Mouse (Mus musculus) hindbrain, embryonic 14.5 days (tissue): Measurements from ENCODE around the gene Itpr3. TPM values are rescaled to one million over a fixed set of nuclear protein-coding genes. Genes with fewer than 3 reads are reported as not detected.
A peak's percentile ranks its signal among the peaks of the same experiment; 100 is the strongest.

Experiments
- ATAC-seq: fragments of 200-750 bp; cut with Nextera tagmentation; 2 replicates; pipeline ENCODE4 v1.8.0; 2017; ENCODE audit warnings: moderate number of reproducible peaks, mild to moderate bottlenecking, moderate TSS enrichment, moderate library complexity; ENCODE audit not compliant: low FRiP score
- DNase-seq: peaks from one replicate; pipeline ENCODE4 v3.0.0-alpha.2; 2015; ENCODE audit warnings: low spot score
- H3K27ac ChIP-seq: fragments of 300-500 bp; sonication (generic); 2 replicates; pipeline ENCODE4 v1.5.1; 2014; ENCODE audit warnings: mild to moderate bottlenecking, moderate library complexity
- H3K27me3 ChIP-seq: fragments of 300-500 bp; sonication (generic); 2 replicates; pipeline ENCODE4 v1.6.1; 2014; ENCODE audit warnings: mild to moderate bottlenecking, low read length, mixed read lengths; ENCODE audit not compliant: control insufficient read depth, insufficient read depth
- H3K36me3 ChIP-seq: fragments of 300-500 bp; sonication (generic); replicated peaks from 2 replicates; pipeline ENCODE4 v1.6.1; 2014; ENCODE audit not compliant: control insufficient read depth, insufficient read depth
- H3K4me1 ChIP-seq: fragments of 300-500 bp; sonication (generic); replicated peaks from 2 replicates; pipeline ENCODE4 v1.6.1; 2014; ENCODE audit warnings: antibody characterized with exemption, low read length, mixed read lengths; ENCODE audit not compliant: control insufficient read depth, insufficient read depth
- H3K4me2 ChIP-seq: fragments of 300-500 bp; sonication (generic); replicated peaks from 2 replicates; pipeline ENCODE4 v1.6.1; 2014; ENCODE audit warnings: mild to moderate bottlenecking, moderate library complexity
- H3K4me3 ChIP-seq: fragments of 300-500 bp; sonication (generic); replicated peaks from 2 replicates; pipeline ENCODE4 v1.5.1; 2014; ENCODE audit warnings: mild to moderate bottlenecking, low read length
- H3K9ac ChIP-seq: fragments of 300-500 bp; sonication (generic); 2 replicates; pipeline ENCODE4 v1.6.1; 2014
- H3K9me3 ChIP-seq: fragments of 300-500 bp; sonication (generic); 2 replicates; pipeline ENCODE4 v1.6.1; 2016; ENCODE audit warnings: low read length; ENCODE audit not compliant: control insufficient read depth
- WGBS: fragments of 180-500 bp; shearing (Covaris S2); extraction: QIAGEN DNeasy Blood & Tissue Kit; methylation state at CpG from one replicate; pipeline ENCODE4 v1.1.7; 2014; 5-methylcytosine and 5-hydroxymethylcytosine counted together
- polyA plus RNA-seq: library from polyadenylated mRNA; unstranded; fragments of >200 nt; fragmentation: Nextera tagmentation; extraction: Ambion mirVana; gene quantifications from 2 replicates; pipeline ENCODE4 v1.2.1, GENCODE M21; 2014

Gene Itpr3
- polyA plus RNA-seq, 1 experiment from 2014 or later, result 1.8 TPM

- Histone ChIP-seq H3K27ac (no peak overlapping the region), H3K9me3 (no peaks in the 10 kb centered on the region), H3K4me1 (peaks cover 6% of the 10 kb centered on the region; the same call in 1 of the 2 replicates), H3K4me2 (no peak overlapping the region), H3K9ac (no peak overlapping the region), H3K36me3 (peaks cover 63% of the 10 kb centered on the region), H3K4me3 (no peak overlapping the region), H3K27me3 (no peaks in the 10 kb centered on the region)
- ATAC-seq (no peak), DNase-seq (no peak)
- WGBS, result 94% methylated on average over 9 of the region's 9 CpGs
These were observed 35.4 kb upstream of the Itpr3 start for GRCm38 (mm10) chr17:27021736-27022135.

GRCm38 (mm10) chr17:27023342-27023741 is 33.8 kb upstream of the Itpr3 start:
- no peak overlapping the region for H3K4me2 ChIP-seq
- H3K9ac ChIP-seq, result no peak overlapping the region
- no peak overlapping the region for H3K4me3 ChIP-seq
- 87% methylated on average over 4 of the region's 4 CpGs for WGBS
- peaks cover 63% of the 10 kb centered on the region for H3K36me3 ChIP-seq
- ATAC-seq (no peak), DNase-seq (no peak)
- H3K9me3 ChIP-seq, result no peaks in the 10 kb centered on the region
- H3K27ac ChIP-seq, result no peak overlapping the region
- no peaks in the 10 kb centered on the region for H3K27me3 ChIP-seq
- H3K4me1 ChIP-seq, result peaks cover 14% of the 10 kb centered on the region

- Histone ChIP-seq H3K9me3 (no peaks in the 10 kb centered on the region), H3K36me3 (peaks cover 52% of the 10 kb centered on the region), H3K27me3 (no peaks in the 10 kb centered on the region), H3K27ac (no peak overlapping the region), H3K4me3 (no peak overlapping the region), H3K4me2 (no peak overlapping the region), H3K4me1 (peaks cover 13% of the 10 kb centered on the region), H3K9ac (no peak overlapping the region)
- ATAC-seq (no peak), DNase-seq (no peak)
- WGBS, result 95% methylated on average over 17 of the region's 17 CpGs
These were observed 31.7 kb upstream of the Itpr3 start for GRCm38 (mm10) chr17:27025326-27025902.

DNA sequence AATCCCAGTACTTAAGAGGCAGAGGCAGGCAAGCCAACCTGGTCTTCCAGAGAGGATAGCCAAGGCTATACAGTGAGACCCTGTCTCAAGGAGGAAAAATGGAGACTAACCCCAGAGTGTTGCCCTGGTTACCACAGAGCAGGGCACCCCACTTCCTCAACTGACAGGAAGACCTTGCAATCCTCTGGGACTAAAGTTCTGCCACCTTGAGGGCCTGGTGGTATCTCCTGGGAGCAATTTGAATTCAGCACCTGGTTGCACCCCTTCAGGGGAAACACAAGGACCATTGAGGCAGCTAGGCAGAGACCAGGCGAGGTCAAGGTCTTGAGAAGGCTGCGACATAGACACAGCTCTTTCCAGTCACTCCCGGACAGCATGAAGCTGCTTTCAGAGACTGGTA is 31.2 kb upstream of the Itpr3 start:
- H3K4me1 ChIP-seq, result peaks cover 13% of the 10 kb centered on the region
- peaks cover 47% of the 10 kb centered on the region for H3K36me3 ChIP-seq
- H3K4me2 ChIP-seq, result no peak overlapping the region
- no peaks in the 10 kb centered on the region for H3K9me3 ChIP-seq
- H3K27ac ChIP-seq, result no peak overlapping the region
- H3K9ac ChIP-seq, result no peak overlapping the region
- H3K4me3 ChIP-seq, result no peak overlapping the region
- DNase-seq (no peak), ATAC-seq (no peak)
- 93% methylated on average over 3 of the region's 3 CpGs for WGBS
- no peaks in the 10 kb centered on the region for H3K27me3 ChIP-seq

DNA sequence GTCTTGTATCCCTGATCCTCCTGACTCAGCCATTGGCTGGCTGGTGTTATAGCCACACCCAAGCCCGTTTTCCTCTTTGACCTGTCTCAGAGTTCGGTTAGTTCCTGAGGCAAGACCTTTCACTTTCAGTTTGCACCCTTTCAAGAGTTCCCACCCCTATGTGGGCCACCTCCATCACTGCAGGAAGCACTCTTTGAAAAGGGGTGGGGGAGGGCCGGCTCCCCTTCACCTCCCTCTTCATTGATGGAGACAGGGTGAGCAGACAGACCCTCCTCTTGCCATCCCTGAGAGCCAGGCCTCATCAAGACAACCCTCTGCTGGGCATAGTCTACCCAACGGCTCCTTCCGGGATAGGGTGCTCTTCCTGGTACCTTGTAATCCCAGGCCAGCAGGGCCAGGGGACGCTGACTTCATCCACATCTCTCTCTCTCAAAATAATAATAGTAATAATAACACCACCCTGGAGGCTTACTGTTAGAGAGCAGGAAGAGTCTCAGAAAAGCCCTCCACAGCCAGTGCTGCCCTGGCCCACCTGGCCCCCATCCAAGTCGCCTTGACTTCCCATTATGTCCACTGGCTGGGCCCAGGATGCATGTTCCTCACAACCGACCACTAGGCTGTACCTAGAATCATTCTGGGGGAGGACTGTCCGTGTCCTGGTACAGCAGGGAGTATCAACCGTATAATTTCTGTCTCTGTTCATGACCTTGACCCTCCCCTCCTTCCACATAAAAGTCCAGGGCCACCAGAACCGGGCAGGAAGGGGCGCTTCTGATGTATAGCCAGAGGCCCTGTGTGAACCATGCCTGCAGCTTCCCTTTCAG is 29.4 kb upstream of the Itpr3 start:
- Histone ChIP-seq H3K27me3 (no peaks in the 10 kb centered on the region), H3K4me2 (peak overlapping the region; percentile 95), H3K9ac (peak overlapping the region; percentile 96), H3K4me1 (peaks cover 15% of the 10 kb centered on the region), H3K4me3 (peak overlapping the region; percentile 65), H3K36me3 (peaks cover 30% of the 10 kb centered on the region), H3K9me3 (no peaks in the 10 kb centered on the region), H3K27ac (peak overlapping the region; percentile 76)
- 38% methylated on average over 12 of the region's 12 CpGs for WGBS
- peak; percentile 47 for DNase-seq
- ATAC-seq, result peak; percentile 36

DNA sequence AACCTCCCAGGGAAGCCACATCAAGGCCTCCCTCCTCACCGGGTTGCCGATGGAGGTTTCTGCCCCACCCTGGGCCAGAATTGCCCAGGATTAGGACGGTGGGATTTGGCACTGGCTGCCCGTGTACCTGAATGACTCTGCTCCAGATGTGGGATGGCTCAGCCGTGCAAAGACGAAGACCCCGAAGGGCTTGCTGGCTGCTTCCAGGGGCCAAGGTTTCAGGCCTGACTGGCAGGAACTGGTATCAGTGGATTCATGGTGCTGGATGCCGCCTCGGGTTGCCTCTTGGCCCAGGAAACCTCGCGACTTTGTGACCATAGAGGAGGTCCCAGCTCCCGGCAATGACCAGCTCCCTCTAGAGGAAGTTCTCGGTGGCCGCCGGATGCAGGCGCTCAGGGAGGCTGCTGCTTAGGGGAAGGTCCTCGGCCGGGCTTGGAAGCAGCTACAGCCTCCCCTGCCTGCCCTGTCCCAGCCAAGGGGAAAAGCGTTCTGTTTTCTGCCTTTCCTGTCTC is 28.8 kb upstream of the Itpr3 start:
- Histone ChIP-seq H3K9me3 (no peaks in the 10 kb centered on the region), H3K9ac (peak overlapping the region; percentile 96), H3K27ac (peak overlapping the region; percentile 76), H3K27me3 (no peaks in the 10 kb centered on the region), H3K36me3 (peaks cover 27% of the 10 kb centered on the region), H3K4me3 (peak overlapping the region; percentile 65), H3K4me2 (peak overlapping the region; percentile 95), H3K4me1 (peaks cover 17% of the 10 kb centered on the region)
- 1% methylated on average over 19 of the region's 19 CpGs for WGBS
- ATAC-seq (peak; percentile 82), DNase-seq (peak; percentile 85)

DNA sequence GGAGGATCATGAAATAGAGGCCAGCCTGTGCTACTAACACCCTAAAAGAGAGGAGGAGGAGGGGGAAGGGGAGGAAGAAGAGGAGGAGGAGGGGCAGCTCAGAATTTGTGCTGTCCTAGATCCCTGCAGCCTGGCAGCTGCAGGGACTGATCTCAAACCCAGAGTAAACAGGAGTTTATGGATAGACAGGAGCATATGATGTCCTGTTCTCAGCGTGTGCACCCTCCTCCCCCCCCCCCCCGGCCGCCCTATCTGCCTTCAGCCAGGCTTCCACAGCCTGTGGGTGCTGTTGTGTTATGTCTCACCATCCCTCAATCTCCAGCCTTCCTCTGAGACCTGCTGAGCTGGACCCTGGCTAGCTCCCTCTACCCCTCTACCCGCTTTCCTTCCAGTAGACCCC is 28.2 kb upstream of the Itpr3 start, which contains the start of gene Bak1:
Gene Bak1, minus strand, starts transcription at position 101 of the 400 bp plus-strand sequence.
- H3K4me1 ChIP-seq, result peaks cover 17% of the 10 kb centered on the region
- H3K9ac ChIP-seq, result peak within 1 kb of the TSS; percentile 96
- H3K9me3 ChIP-seq, result no peaks in the 10 kb centered on the region
- no peak for DNase-seq
- no peak for ATAC-seq
- peak within 1 kb of the TSS; percentile 76 for H3K27ac ChIP-seq
- no peaks in the 10 kb centered on the region for H3K27me3 ChIP-seq
- peaks cover 22% of the 10 kb centered on the region for H3K36me3 ChIP-seq
- H3K4me2 ChIP-seq, result peak within 1 kb of the TSS; percentile 95
- 100% methylated on average over 1 of the region's 4 CpGs for WGBS
- H3K4me3 ChIP-seq, result peak within 1 kb of the TSS; percentile 65

DNA sequence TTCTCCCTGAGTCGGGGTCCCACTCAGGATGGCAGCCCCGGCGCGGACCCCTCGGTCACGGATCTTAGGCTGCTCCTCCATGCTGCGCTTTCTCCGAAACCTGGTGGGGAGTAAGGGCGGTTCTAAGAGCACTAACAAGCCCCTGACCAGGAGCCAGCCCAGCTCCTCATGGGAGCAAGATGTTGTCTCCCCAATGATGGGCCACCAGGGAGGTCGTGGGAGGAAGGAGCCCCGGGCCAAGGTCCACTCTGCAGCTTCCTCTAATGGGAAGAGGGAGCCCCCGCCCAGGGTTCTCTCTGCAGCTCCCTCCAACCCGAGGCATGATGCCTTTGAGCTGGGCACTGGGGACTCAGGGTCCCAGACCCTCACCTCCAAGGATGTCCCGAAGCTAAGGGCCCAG is 27.7 kb upstream of the Itpr3 start:
- Histone ChIP-seq H3K4me1 (peaks cover 17% of the 10 kb centered on the region), H3K4me3 (no peak overlapping the region), H3K9ac (no peak overlapping the region), H3K27me3 (no peaks in the 10 kb centered on the region), H3K27ac (no peak overlapping the region), H3K4me2 (no peak overlapping the region), H3K9me3 (no peaks in the 10 kb centered on the region), H3K36me3 (peaks cover 17% of the 10 kb centered on the region)
- no peak for ATAC-seq
- 92% methylated on average over 14 of the region's 14 CpGs for WGBS
- no peak for DNase-seq

DNA sequence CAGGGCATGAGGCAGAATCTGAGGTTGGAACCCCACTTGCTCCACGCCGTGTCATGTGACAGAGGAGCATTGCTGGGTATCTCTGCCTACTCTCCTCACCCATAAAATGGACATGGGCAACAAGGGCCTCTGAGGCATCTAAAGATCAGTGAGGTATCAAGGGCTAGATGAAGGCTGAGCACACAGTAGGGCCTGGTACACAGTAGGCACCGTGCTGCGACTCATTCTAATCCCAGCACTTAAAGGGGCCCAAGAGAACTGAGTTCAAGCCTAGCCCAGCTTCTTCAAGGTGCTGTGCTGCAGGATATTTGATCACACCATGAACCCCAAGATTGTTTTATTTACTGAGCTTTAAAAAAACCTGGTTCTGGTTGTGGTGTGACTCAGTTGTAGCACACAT is 26.2 kb upstream of the Itpr3 start:
- Histone ChIP-seq H3K9ac (no peak overlapping the region), H3K4me3 (no peak overlapping the region), H3K36me3 (peaks cover 2% of the 10 kb centered on the region; the same call in 1 of the 2 replicates), H3K27me3 (no peaks in the 10 kb centered on the region), H3K4me2 (no peak overlapping the region), H3K4me1 (peaks cover 17% of the 10 kb centered on the region), H3K9me3 (no peaks in the 10 kb centered on the region), H3K27ac (no peak overlapping the region)
- DNase-seq, result no peak
- 91% methylated on average over 4 of the region's 4 CpGs for WGBS
- ATAC-seq, result no peak
